Mouse (Mus musculus): Measurements from ENCODE around the gene Il3ra.

Il3ra gene

DNA sequence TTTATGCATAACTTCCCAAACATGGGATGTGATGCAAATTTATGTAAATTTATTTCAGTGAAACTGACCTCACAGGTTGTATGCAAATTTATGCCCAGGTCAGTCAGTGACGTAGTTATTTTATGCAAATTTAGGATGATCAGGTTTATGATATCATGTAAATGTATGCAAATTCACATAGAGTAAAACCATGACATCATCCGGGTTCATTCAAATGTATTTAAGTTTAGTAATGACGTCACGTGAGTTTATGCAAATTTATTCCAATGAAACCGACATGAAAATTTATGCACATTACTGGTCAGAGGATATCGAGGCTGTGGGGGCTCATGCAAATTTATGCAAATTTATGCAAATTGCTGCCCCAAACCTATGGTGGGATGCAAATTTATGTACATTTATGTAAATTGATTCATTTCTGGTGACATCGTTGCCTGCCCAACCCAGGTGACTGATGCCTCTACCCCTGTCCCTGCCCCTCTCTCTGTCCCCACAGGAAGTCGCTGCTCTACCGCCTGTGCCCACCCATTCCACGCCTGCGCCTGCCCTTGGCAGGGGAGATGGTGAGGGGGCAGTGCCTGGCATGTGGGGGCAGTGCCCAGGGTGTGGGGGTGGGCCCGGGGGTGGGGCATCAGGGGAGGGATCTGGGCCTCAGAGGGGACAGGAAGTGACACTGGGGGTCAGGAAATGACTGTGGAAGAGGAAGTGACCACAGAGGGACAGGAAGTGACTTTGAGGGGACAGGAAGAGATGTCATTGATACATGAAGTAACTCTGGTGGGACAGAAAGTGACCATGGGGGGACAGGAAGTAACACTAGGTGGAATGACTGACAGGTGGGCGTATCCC, 8.7 kb downstream of the Il3ra start:
- no peak for DNase-seq (ENCODE audit: low spot score in 2 of 2)

DNA sequence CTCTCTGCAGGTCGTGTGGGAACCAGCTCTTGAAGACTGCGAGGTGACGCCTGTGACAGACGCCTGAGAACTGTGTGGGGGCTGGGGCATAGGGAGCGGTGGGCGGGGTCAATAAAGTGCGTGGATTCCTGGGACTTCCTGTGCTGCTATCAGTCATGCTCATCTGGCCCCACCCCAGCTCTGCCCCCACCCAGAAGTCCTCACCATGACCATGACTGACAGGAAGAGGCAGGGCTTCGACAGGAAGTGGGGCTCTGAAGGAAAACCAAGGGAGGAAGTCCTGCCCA, 9.2 kb downstream of the Il3ra start:
- no peak for DNase-seq (ENCODE audit: low spot score in 2 of 2)

DNA sequence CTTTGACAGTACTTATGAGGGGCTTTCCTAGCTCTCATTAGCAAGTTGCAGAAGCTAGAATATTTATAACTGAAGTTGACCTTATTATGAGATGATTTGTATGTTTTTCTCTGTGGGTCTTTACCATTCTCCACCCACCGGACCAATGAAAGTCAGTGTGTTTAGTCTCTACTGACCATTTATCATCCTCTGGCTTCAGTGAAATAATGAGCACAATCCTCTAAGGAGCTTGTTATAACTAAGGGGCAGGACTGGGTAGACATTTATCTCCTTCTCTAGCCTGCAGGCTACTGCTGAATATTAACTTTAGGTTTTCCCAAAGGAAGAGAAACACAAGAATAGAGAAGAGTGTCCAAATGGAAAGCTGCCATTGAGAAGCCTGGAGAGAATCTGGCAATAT, 49.5 kb downstream of the Il3ra start:
- DNase-seq (ENCODE audit: low spot score in 2 of 2), result no peak

DNA sequence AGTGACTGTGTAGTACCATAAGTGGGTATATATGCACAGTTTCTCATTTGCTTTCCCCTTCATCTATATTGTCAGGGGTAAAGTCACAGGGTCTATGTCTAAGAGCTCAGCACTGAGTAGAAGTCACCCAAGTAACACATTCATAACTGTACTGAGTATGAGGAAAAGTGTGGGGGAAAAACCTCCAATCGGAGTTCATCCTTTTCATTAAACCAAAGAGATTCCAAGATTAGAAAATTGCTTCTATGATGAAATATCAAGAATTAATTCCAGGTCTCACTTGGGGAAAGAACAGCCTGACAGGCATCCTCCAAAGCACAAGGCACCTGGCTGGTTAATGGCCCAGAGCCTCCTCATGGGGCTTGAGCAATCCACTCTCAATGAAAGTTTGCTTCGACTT, 54.9 kb downstream of the Il3ra start, which contains the start of gene Olfr721-ps1:
TSS of gene Olfr721-ps1 (plus strand) at position 301 of the 400 bp plus-strand sequence.
- DNase-seq (ENCODE audit: low spot score in 2 of 2), result no peak
